Mouse (Mus musculus): ENCODE measurements around the gene Zfp536. TPM values are rescaled to one million over a fixed set of nuclear protein-coding genes. Genes with fewer than 3 reads are reported as not detected.

Zfp536 gene
- polyA plus RNA-seq, 1 experiment from 2014 or later, result 3.3 TPM

DNA sequence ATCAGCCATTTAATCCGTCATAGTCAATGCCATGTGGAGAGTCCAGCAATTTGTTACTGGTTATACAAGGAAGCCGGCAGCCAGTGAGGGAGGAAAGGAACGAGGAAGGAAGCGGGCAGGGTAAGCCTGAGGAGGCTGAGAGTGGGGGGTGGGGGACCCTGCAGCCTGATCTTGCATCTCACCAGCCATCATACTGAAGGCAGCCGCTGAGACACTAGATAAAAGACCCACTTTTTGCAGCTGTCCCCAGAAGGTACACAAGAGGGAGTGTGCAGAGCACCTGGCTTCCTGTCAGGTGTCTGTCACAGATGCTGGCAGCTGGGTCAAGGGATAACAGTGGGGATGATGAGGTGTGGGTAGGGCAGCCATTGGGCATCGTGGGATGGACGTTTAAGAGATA, 340.3 kb downstream of the Zfp536 start:
- H3K27ac ChIP-seq (ENCODE audit: low read depth, low read length), result no peak overlapping the region
- H3K4me1 ChIP-seq (replicated peaks; ENCODE audit: control insufficient read depth, insufficient read depth, low read length), result no peaks in the 10 kb centered on the region
- no peak for TF ChIP-seq CTCF (IDR thresholded peaks at IDR 0.05; ENCODE audit: low read depth)
- ATAC-seq, result no peak
- H3K4me3 ChIP-seq (ENCODE audit: low read depth, low read length), result no peak overlapping the region
- no peaks in the 10 kb centered on the region for H3K27me3 ChIP-seq (replicated peaks; ENCODE audit: control insufficient read depth, insufficient read depth, low read length)
- 44% methylated on average over 7 of the region's 7 CpGs for WGBS
- H3K4me2 ChIP-seq (replicated peaks; ENCODE audit: low read depth), result no peak overlapping the region
- H3K9ac ChIP-seq (ENCODE audit: low read depth, low read length), result no peak overlapping the region
- no peaks in the 10 kb centered on the region for H3K36me3 ChIP-seq (ENCODE audit: control insufficient read depth, insufficient read depth)
- no peaks in the 10 kb centered on the region for H3K9me3 ChIP-seq (ENCODE audit: control insufficient read depth)

DNA sequence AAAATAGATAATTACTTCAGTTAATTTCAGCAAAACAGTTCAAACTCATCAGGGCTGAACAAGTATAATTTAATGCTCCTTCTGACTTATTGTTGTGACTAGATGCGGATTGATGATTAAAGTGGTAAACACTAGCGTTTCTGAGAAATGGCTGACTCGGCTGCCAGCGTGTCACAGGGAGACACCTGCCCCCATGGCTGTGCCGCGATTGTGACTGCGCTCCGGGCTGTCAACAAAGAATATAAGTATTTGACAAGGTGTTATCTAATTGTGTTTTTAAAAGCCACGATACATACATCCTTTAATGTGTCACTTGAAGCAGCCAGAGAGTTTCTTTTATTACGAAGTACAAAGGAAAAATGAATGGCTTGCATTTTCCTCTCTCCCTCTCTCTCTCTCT, 342.0 kb downstream of the Zfp536 start:
- no peaks in the 10 kb centered on the region for H3K27me3 ChIP-seq (replicated peaks; ENCODE audit: control insufficient read depth, insufficient read depth, low read length)
- H3K4me2 ChIP-seq (replicated peaks; ENCODE audit: low read depth), result no peak overlapping the region
- TF ChIP-seq CTCF (IDR thresholded peaks at IDR 0.05; ENCODE audit: low read depth), result no peak
- H3K4me1 ChIP-seq (replicated peaks; ENCODE audit: control insufficient read depth, insufficient read depth, low read length), result no peaks in the 10 kb centered on the region
- H3K27ac ChIP-seq (ENCODE audit: low read depth, low read length), result no peak overlapping the region
- no peak overlapping the region for H3K4me3 ChIP-seq (ENCODE audit: low read depth, low read length)
- no peaks in the 10 kb centered on the region for H3K36me3 ChIP-seq (ENCODE audit: control insufficient read depth, insufficient read depth)
- no peaks in the 10 kb centered on the region for H3K9me3 ChIP-seq (ENCODE audit: control insufficient read depth)
- no peak for ATAC-seq
- no peak overlapping the region for H3K9ac ChIP-seq (ENCODE audit: low read depth, low read length)
- WGBS, result 77% methylated on average over 10 of the region's 10 CpGs

DNA sequence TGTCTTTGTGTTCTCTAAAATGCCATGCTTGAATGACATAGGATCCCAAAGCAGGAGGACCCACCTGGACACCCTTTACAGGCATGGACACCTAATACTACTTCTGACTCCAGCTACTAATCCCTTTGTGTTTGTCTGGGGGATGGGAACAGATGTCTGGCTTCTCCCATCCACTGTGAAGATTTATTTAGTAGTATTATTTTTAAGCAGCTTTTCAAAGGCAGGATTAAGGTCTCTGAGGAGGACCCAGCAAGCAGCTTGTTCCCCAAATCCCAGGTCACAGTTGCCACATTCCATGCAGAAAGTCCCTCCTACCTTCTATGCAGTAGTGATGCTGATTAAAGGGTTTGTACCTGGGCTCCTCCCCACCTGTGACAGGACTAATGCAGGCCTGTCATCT, 347.4 kb downstream of the Zfp536 start:
- H3K27ac ChIP-seq (ENCODE audit: low read depth, low read length), result no peak overlapping the region
- ATAC-seq, result no peak
- no peaks in the 10 kb centered on the region for H3K4me1 ChIP-seq (replicated peaks; ENCODE audit: control insufficient read depth, insufficient read depth, low read length)
- no peak for TF ChIP-seq CTCF (IDR thresholded peaks at IDR 0.05; ENCODE audit: low read depth)
- no peaks in the 10 kb centered on the region for H3K27me3 ChIP-seq (replicated peaks; ENCODE audit: control insufficient read depth, insufficient read depth, low read length)
- no peaks in the 10 kb centered on the region for H3K36me3 ChIP-seq (ENCODE audit: control insufficient read depth, insufficient read depth)
- no peak overlapping the region for H3K4me2 ChIP-seq (replicated peaks; ENCODE audit: low read depth)
- H3K4me3 ChIP-seq (ENCODE audit: low read depth, low read length), result no peak overlapping the region
- no peak overlapping the region for H3K9ac ChIP-seq (ENCODE audit: low read depth, low read length)
- H3K9me3 ChIP-seq (ENCODE audit: control insufficient read depth), result no peaks in the 10 kb centered on the region

GRCm38 (mm10) chr7:37422966-37423365, 350.5 kb downstream of the Zfp536 start:
- no peaks in the 10 kb centered on the region for H3K4me1 ChIP-seq (replicated peaks; ENCODE audit: control insufficient read depth, insufficient read depth, low read length)
- no peak overlapping the region for H3K4me3 ChIP-seq (ENCODE audit: low read depth, low read length)
- no peaks in the 10 kb centered on the region for H3K27me3 ChIP-seq (replicated peaks; ENCODE audit: control insufficient read depth, insufficient read depth, low read length)
- no peak overlapping the region for H3K4me2 ChIP-seq (replicated peaks; ENCODE audit: low read depth)
- no peak for ATAC-seq
- WGBS, result 50% methylated on average over 2 of the region's 2 CpGs
- H3K9me3 ChIP-seq (ENCODE audit: control insufficient read depth), result no peaks in the 10 kb centered on the region
- H3K36me3 ChIP-seq (ENCODE audit: control insufficient read depth, insufficient read depth), result no peaks in the 10 kb centered on the region
- TF ChIP-seq CTCF (IDR thresholded peaks at IDR 0.05; ENCODE audit: low read depth), result no peak
- no peak overlapping the region for H3K9ac ChIP-seq (ENCODE audit: low read depth, low read length)
- H3K27ac ChIP-seq (ENCODE audit: low read depth, low read length), result no peak overlapping the region

Other genes with a start within 250 kb of the Zfp536 start
- 25.6 and 26.9 TPM in 2 replicates for gene Uri1, start 249.9 kb upstream of the Zfp536 start, polyA plus RNA-seq (2015; fragmentation: Nextera tagmentation; extraction: Ambion mirVana)